Mouse (Mus musculus): ENCODE data around the gene Ctdsp2. TPM values are rescaled to one million over a fixed set of nuclear protein-coding genes. Genes with fewer than 3 reads are reported as not detected.

The Ctdsp2 gene
- polyA plus RNA-seq, 1 experiment from 2014 or later = 58.8 TPM

GRCm38 (mm10) chr10:126972988-126973387 lies 5.5 kb upstream of the Ctdsp2 start:
- Histone ChIP-seq H3K9ac (ENCODE audit: low read length) (no peak overlapping the region), H3K9me3 (ENCODE audit: control insufficient read depth, low read length) (no peaks in the 10 kb centered on the region), H3K4me2 (ENCODE audit: low read depth, low read length, severe bottlenecking) (no peak overlapping the region), H3K27ac (ENCODE audit: low read depth, low read length) (no peak overlapping the region), H3K36me3 (ENCODE audit: control insufficient read depth, insufficient read depth, low read length) (no peaks in the 10 kb centered on the region), H3K4me3 (ENCODE audit: low read depth, low read length) (no peak overlapping the region), H3K4me1 (replicated peaks; ENCODE audit: control insufficient read depth, insufficient read depth, low read length) (peaks cover 20% of the 10 kb centered on the region), H3K27me3 (ENCODE audit: control insufficient read depth, insufficient read depth, low read length) (no peaks in the 10 kb centered on the region)
- 33% methylated on average over 7 of the region's 7 CpGs for WGBS
- DNase-seq (ENCODE audit: low spot score) (peak; percentile 50), ATAC-seq (replicated peaks; ENCODE audit: low FRiP score) (no peak)

- H3K4me2 ChIP-seq (ENCODE audit: low read depth, low read length, severe bottlenecking) = no peak overlapping the region
- ATAC-seq (replicated peaks; ENCODE audit: low FRiP score) = no peak
- 83% methylated on average over 6 of the region's 6 CpGs for WGBS
Measured at GRCm38 (mm10) chr10:126975706-126976105, 2.8 kb upstream of the Ctdsp2 start.

GRCm38 (mm10) chr10:126977076-126977475 lies 1.4 kb upstream of the Ctdsp2 start:
- Histone ChIP-seq H3K9me3 (ENCODE audit: control insufficient read depth, low read length) (no peaks in the 10 kb centered on the region), H3K4me3 (ENCODE audit: low read depth, low read length) (no peak overlapping the region), H3K4me1 (replicated peaks; ENCODE audit: control insufficient read depth, insufficient read depth, low read length) (peaks cover 30% of the 10 kb centered on the region), H3K27ac (ENCODE audit: low read depth, low read length) (no peak overlapping the region), H3K36me3 (ENCODE audit: control insufficient read depth, insufficient read depth, low read length) (no peaks in the 10 kb centered on the region), H3K9ac (ENCODE audit: low read length) (no peak overlapping the region), H3K4me2 (ENCODE audit: low read depth, low read length, severe bottlenecking) (no peak overlapping the region), H3K27me3 (ENCODE audit: control insufficient read depth, insufficient read depth, low read length) (no peaks in the 10 kb centered on the region)
- DNase-seq (ENCODE audit: low spot score) (no peak), ATAC-seq (replicated peaks; ENCODE audit: low FRiP score) (no peak)
- 37% methylated on average over 4 of the region's 4 CpGs for WGBS

More at GRCm38 (mm10) chr10:126975706-126976105, 2.8 kb upstream of the Ctdsp2 start:
- Histone ChIP-seq H3K4me1 (replicated peaks; ENCODE audit: control insufficient read depth, insufficient read depth, low read length) (peaks cover 24% of the 10 kb centered on the region), H3K9ac (ENCODE audit: low read length) (no peak overlapping the region), H3K36me3 (ENCODE audit: control insufficient read depth, insufficient read depth, low read length) (no peaks in the 10 kb centered on the region), H3K27me3 (ENCODE audit: control insufficient read depth, insufficient read depth, low read length) (no peaks in the 10 kb centered on the region), H3K9me3 (ENCODE audit: control insufficient read depth, low read length) (no peaks in the 10 kb centered on the region), H3K27ac (ENCODE audit: low read depth, low read length) (no peak overlapping the region), H3K4me3 (ENCODE audit: low read depth, low read length) (no peak overlapping the region)
- DNase-seq (ENCODE audit: low spot score) = no peak

GRCm38 (mm10) chr10:126979121-126979635 lies 661 bp downstream of the Ctdsp2 start:
- Histone ChIP-seq H3K27ac (ENCODE audit: low read depth, low read length) (peak overlapping the region; percentile 99), H3K27me3 (ENCODE audit: control insufficient read depth, insufficient read depth, low read length) (no peaks in the 10 kb centered on the region), H3K4me2 (ENCODE audit: low read depth, low read length, severe bottlenecking) (peak overlapping the region; percentile 83), H3K4me1 (replicated peaks; ENCODE audit: control insufficient read depth, insufficient read depth, low read length) (peaks cover 33% of the 10 kb centered on the region), H3K9ac (ENCODE audit: low read length) (peak overlapping the region; percentile 95), H3K9me3 (ENCODE audit: control insufficient read depth, low read length) (no peaks in the 10 kb centered on the region), H3K4me3 (ENCODE audit: low read depth, low read length) (peak overlapping the region; percentile 100), H3K36me3 (ENCODE audit: control insufficient read depth, insufficient read depth, low read length) (no peaks in the 10 kb centered on the region)
- under 1% methylated on average over 47 of the region's 62 CpGs for WGBS
- ATAC-seq (replicated peaks; ENCODE audit: low FRiP score) (peak; percentile 29), DNase-seq (ENCODE audit: low spot score) (peak; percentile 77)

GRCm38 (mm10) chr10:126979636-126980151 lies 1.2 kb downstream of the Ctdsp2 start:
- ATAC-seq (replicated peaks; ENCODE audit: low FRiP score) (peak; percentile 4; the same call in 1 of the 2 replicates), DNase-seq (ENCODE audit: low spot score) (peak; percentile 77)
- H3K9ac ChIP-seq (ENCODE audit: low read length) = peak overlapping the region; percentile 95
- H3K27ac ChIP-seq (ENCODE audit: low read depth, low read length) = peak overlapping the region; percentile 99
- H3K9me3 ChIP-seq (ENCODE audit: control insufficient read depth, low read length) = no peaks in the 10 kb centered on the region
- peak overlapping the region; percentile 83 for H3K4me2 ChIP-seq (ENCODE audit: low read depth, low read length, severe bottlenecking)
- WGBS = under 1% methylated on average over 52 of the region's 57 CpGs
- peak overlapping the region; percentile 100 for H3K4me3 ChIP-seq (ENCODE audit: low read depth, low read length)
- no peaks in the 10 kb centered on the region for H3K27me3 ChIP-seq (ENCODE audit: control insufficient read depth, insufficient read depth, low read length)
- no peaks in the 10 kb centered on the region for H3K36me3 ChIP-seq (ENCODE audit: control insufficient read depth, insufficient read depth, low read length)
- H3K4me1 ChIP-seq (replicated peaks; ENCODE audit: control insufficient read depth, insufficient read depth, low read length) = peaks cover 38% of the 10 kb centered on the region

GRCm38 (mm10) chr10:126980221-126980932 lies 1.9 kb downstream of the Ctdsp2 start:
- Histone ChIP-seq H3K9ac (ENCODE audit: low read length) (peak overlapping the region; percentile 95), H3K36me3 (ENCODE audit: control insufficient read depth, insufficient read depth, low read length) (no peaks in the 10 kb centered on the region), H3K9me3 (ENCODE audit: control insufficient read depth, low read length) (no peaks in the 10 kb centered on the region), H3K4me2 (ENCODE audit: low read depth, low read length, severe bottlenecking) (peak overlapping the region; percentile 83), H3K27me3 (ENCODE audit: control insufficient read depth, insufficient read depth, low read length) (no peaks in the 10 kb centered on the region), H3K27ac (ENCODE audit: low read depth, low read length) (peak overlapping the region; percentile 99), H3K4me1 (replicated peaks; ENCODE audit: control insufficient read depth, insufficient read depth, low read length) (peaks cover 39% of the 10 kb centered on the region), H3K4me3 (ENCODE audit: low read depth, low read length) (peak overlapping the region; percentile 100)
- peak; percentile 73 for DNase-seq (ENCODE audit: low spot score)
- under 1% methylated on average over 16 of the region's 16 CpGs for WGBS
- peak; percentile 7 for ATAC-seq (replicated peaks; ENCODE audit: low FRiP score)

- H3K27ac ChIP-seq (ENCODE audit: low read depth, low read length) = peak overlapping the region; percentile 99
- peak overlapping the region; percentile 100 for H3K4me3 ChIP-seq (ENCODE audit: low read depth, low read length)
- peak overlapping the region; percentile 95 for H3K9ac ChIP-seq (ENCODE audit: low read length)
- H3K4me2 ChIP-seq (ENCODE audit: low read depth, low read length, severe bottlenecking) = peak overlapping the region; percentile 83
- H3K27me3 ChIP-seq (ENCODE audit: control insufficient read depth, insufficient read depth, low read length) = no peaks in the 10 kb centered on the region
- H3K4me1 ChIP-seq (replicated peaks; ENCODE audit: control insufficient read depth, insufficient read depth, low read length) = peaks cover 39% of the 10 kb centered on the region
- no peak for ATAC-seq (replicated peaks; ENCODE audit: low FRiP score)
- no peaks in the 10 kb centered on the region for H3K9me3 ChIP-seq (ENCODE audit: control insufficient read depth, low read length)
- no peaks in the 10 kb centered on the region for H3K36me3 ChIP-seq (ENCODE audit: control insufficient read depth, insufficient read depth, low read length)
- 5% methylated on average over 11 of the region's 11 CpGs for WGBS
- DNase-seq (ENCODE audit: low spot score) = no peak
Measured at GRCm38 (mm10) chr10:126980933-126981530, 2.5 kb downstream of the Ctdsp2 start.

GRCm38 (mm10) chr10:126981746-126982145 lies 3.2 kb downstream of the Ctdsp2 start:
- no peak overlapping the region; the same call in 1 of the 2 replicates for H3K9ac ChIP-seq (ENCODE audit: low read length)
- 0 out of 2 replicates have a peak overlapping the region, but pooled peaks have one; percentile 100 for H3K4me3 ChIP-seq (ENCODE audit: low read depth, low read length)
- H3K27ac ChIP-seq (ENCODE audit: low read depth, low read length) = no peak overlapping the region
- H3K27me3 ChIP-seq (ENCODE audit: control insufficient read depth, insufficient read depth, low read length) = no peaks in the 10 kb centered on the region
- no peak overlapping the region; the same call in 1 of the 2 replicates for H3K4me2 ChIP-seq (ENCODE audit: low read depth, low read length, severe bottlenecking)
- H3K9me3 ChIP-seq (ENCODE audit: control insufficient read depth, low read length) = no peaks in the 10 kb centered on the region
- no peak for DNase-seq (ENCODE audit: low spot score)
- 76% methylated on average over 3 of the region's 3 CpGs for WGBS
- H3K36me3 ChIP-seq (ENCODE audit: control insufficient read depth, insufficient read depth, low read length) = no peaks in the 10 kb centered on the region
- no peak for ATAC-seq (replicated peaks; ENCODE audit: low FRiP score)
- peaks cover 42% of the 10 kb centered on the region for H3K4me1 ChIP-seq (replicated peaks; ENCODE audit: control insufficient read depth, insufficient read depth, low read length)
